Mouse (Mus musculus): ENCODE data around the gene Gm21897.

- no peak for TF ChIP-seq CTCF (conservative IDR thresholded peaks at IDR 0.05 in 1 of 2, IDR thresholded peaks at IDR 0.05 in 1 of 2; ENCODE audit: low read depth in 2 of 2, low read length in 2 of 2)
- no peak for TF ChIP-seq CHD2 (IDR thresholded peaks at IDR 0.05; ENCODE audit: low read length)
- TF ChIP-seq MXI1 (IDR thresholded peaks at IDR 0.05; ENCODE audit: low read depth, low read length): no peak
- TF ChIP-seq POLR2A (IDR thresholded peaks at IDR 0.05; ENCODE audit: low read depth, low read length): no peak
- no peak for TF ChIP-seq MAX (IDR thresholded peaks at IDR 0.05; ENCODE audit: low read length)
- no peak for TF ChIP-seq GABPA (IDR thresholded peaks at IDR 0.05; ENCODE audit: insufficient replicate concordance, low read depth, low read length)
- TF ChIP-seq ETS1 (conservative IDR thresholded peaks at IDR 0.05; ENCODE audit: low read depth, low read length): no peak
- TF ChIP-seq ZNF384 (IDR thresholded peaks at IDR 0.05; ENCODE audit: low read depth, low read length): no peak
- no peak for TF ChIP-seq UBTF (IDR thresholded peaks at IDR 0.05; ENCODE audit: low read depth, low read length)
- peak; percentile 94 for TF ChIP-seq JUND (conservative IDR thresholded peaks at IDR 0.05; ENCODE audit: low read depth, low read length)
Measured at GRCm38 (mm10) chr16:15334526-15334925, 17.3 kb downstream of the Gm21897 start.

Measured in CH12.LX (cell line).